Mouse (Mus musculus) CH12.LX (cell line): ENCODE data around the gene Lrrn4cl. TPM values are rescaled to one million over a fixed set of nuclear protein-coding genes. Genes with fewer than 3 reads are reported as not detected.
A peak's percentile ranks its signal among the peaks of the same experiment; 100 is the strongest.

Experiments used
- DNase-seq: peaks from one replicate; pipeline ENCODE4 v3.0.0-alpha.2; 2013; ENCODE audit errors: extremely low read depth
- H3K27ac ChIP-seq: 2 replicates; pipeline ENCODE4 v1.5.1; 2012; ENCODE audit warnings: low read depth, mild to moderate bottlenecking, control low read depth, moderate library complexity; ENCODE audit not compliant: insufficient read depth
- H3K27me3 ChIP-seq: replicated peaks from 2 replicates; pipeline ENCODE3; 2012; ENCODE audit warnings: inconsistent platforms
- H3K36me3 ChIP-seq, 2 experiments: replicated peaks in 1 of 2; 2 replicates each; pipeline versions ENCODE3 to v1.6.1; 2012; ENCODE audit warnings: inconsistent platforms in 1 of 2, low read length in 1 of 2, mild to moderate bottlenecking in 1 of 2, mixed read lengths in 1 of 2, moderate library complexity in 1 of 2; ENCODE audit not compliant: control insufficient read depth in 1 of 2, insufficient read depth in 1 of 2
- H3K4me1 ChIP-seq, 2 experiments: 2 replicates each; pipeline ENCODE4 v1.6.1; 2012; ENCODE audit warnings: inconsistent platforms in 1 of 2, moderate library complexity in 1 of 2; ENCODE audit not compliant: insufficient read depth in 2 of 2, control insufficient read depth in 1 of 2
- H3K4me2 ChIP-seq: 2 replicates; pipeline ENCODE4 v1.6.1; 2012; ENCODE audit warnings: low read depth, mild to moderate bottlenecking, control low read depth; ENCODE audit not compliant: poor library complexity, insufficient read depth, severe bottlenecking
- H3K4me3 ChIP-seq, 3 experiments: fragments of 150-350 bp in 1 of 3; sonication (generic) in 1 of 3; replicated peaks in 1 of 3; 2 replicates each; pipeline versions ENCODE3 to v1.5.1; 2011 to 2012; ENCODE audit warnings: low read depth in 2 of 3, low read length in 2 of 3, mild to moderate bottlenecking in 2 of 3, moderate library complexity in 2 of 3, control low read depth in 1 of 3, improper control_type of control experiment in 1 of 3, inconsistent platforms in 1 of 3, mixed read lengths in 1 of 3; ENCODE audit not compliant: poor library complexity in 1 of 3
- H3K79me2 ChIP-seq: replicated peaks from 2 replicates; pipeline ENCODE4 v1.6.1; 2012; ENCODE audit warnings: mild to moderate bottlenecking, moderate library complexity; ENCODE audit not compliant: control insufficient read depth, poor library complexity, insufficient read depth, severe bottlenecking; ENCODE audit errors: extremely low read depth
- H3K9ac ChIP-seq: 2 replicates; pipeline ENCODE4 v1.6.1; 2012; ENCODE audit warnings: low read depth, mild to moderate bottlenecking, control low read depth, moderate library complexity; ENCODE audit not compliant: insufficient read depth
- H3K9me3 ChIP-seq: replicated peaks from 2 replicates; pipeline ENCODE3; 2012; ENCODE audit warnings: low read length, inconsistent platforms, mixed read lengths
- BHLHE40 ChIP-seq: IDR thresholded peaks from 2 replicates; pipeline ENCODE4 v1.6.1; 2011; ENCODE audit warnings: mild to moderate bottlenecking, low read depth, low read length, improper control_type of control experiment
- CHD1 ChIP-seq: IDR thresholded peaks from 2 replicates; pipeline ENCODE4 v1.6.1; 2012; ENCODE audit warnings: low read depth, low read length, improper control_type of control experiment, inconsistent platforms
- CTCF ChIP-seq, 2 experiments: IDR thresholded peaks in 1 of 2; conservative IDR thresholded peaks in 1 of 2; 2 replicates each; pipeline ENCODE4 v1.5.1; 2011 to 2012; ENCODE audit warnings: low read depth in 2 of 2, low read length in 2 of 2, improper control_type of control experiment in 1 of 2, inconsistent platforms in 1 of 2, mild to moderate bottlenecking in 1 of 2, moderate library complexity in 1 of 2
- ELF1 ChIP-seq: IDR thresholded peaks from 2 replicates; pipeline ENCODE4 v1.6.1; 2014; ENCODE audit warnings: low read depth, mild to moderate bottlenecking, inconsistent platforms, low read length, improper control_type of control experiment
- ETS1 ChIP-seq: conservative IDR thresholded peaks from 2 replicates; pipeline ENCODE4 v1.6.1; 2012; ENCODE audit warnings: low read depth, mild to moderate bottlenecking, inconsistent platforms, low read length, improper control_type of control experiment, moderate library complexity
- MAX ChIP-seq: IDR thresholded peaks from 2 replicates; pipeline ENCODE4 v1.6.1; 2011; ENCODE audit warnings: low read length, improper control_type of control experiment
- MEF2A ChIP-seq: IDR thresholded peaks from 2 replicates; pipeline ENCODE4 v1.6.1; 2014; ENCODE audit warnings: low read depth, mild to moderate bottlenecking, inconsistent platforms, low read length, improper control_type of control experiment, borderline replicate concordance
- MXI1 ChIP-seq: IDR thresholded peaks from 2 replicates; pipeline ENCODE4 v1.6.1; 2011; ENCODE audit warnings: mild to moderate bottlenecking, low read depth, low read length, improper control_type of control experiment
- MYC ChIP-seq: IDR thresholded peaks from 2 replicates; pipeline ENCODE4 v1.6.1; 2011; ENCODE audit warnings: low read depth, mild to moderate bottlenecking, improper control_type of control experiment, low read length
- PAX5 ChIP-seq: IDR thresholded peaks from 2 replicates; pipeline ENCODE4 v1.6.1; 2012; ENCODE audit warnings: low read length, inconsistent platforms, mixed read lengths
- POLR2A ChIP-seq: IDR thresholded peaks from 2 replicates; pipeline ENCODE4 v1.6.1; 2011; ENCODE audit warnings: low read depth, mild to moderate bottlenecking, improper control_type of control experiment, low read length
- POLR2AphosphoS2 ChIP-seq: IDR thresholded peaks from 2 replicates; pipeline ENCODE4 v1.6.1; 2011; ENCODE audit warnings: low read depth, low read length, improper control_type of control experiment
- RAD21 ChIP-seq: IDR thresholded peaks from 2 replicates; pipeline ENCODE4 v1.6.1; 2011; ENCODE audit warnings: low read depth, mild to moderate bottlenecking, low read length, improper control_type of control experiment, moderate library complexity
- RCOR1 ChIP-seq: conservative IDR thresholded peaks from 2 replicates; pipeline ENCODE4 v1.6.1; 2012; ENCODE audit warnings: low read depth, mild to moderate bottlenecking, inconsistent platforms, low read length, improper control_type of control experiment
- SMC3 ChIP-seq: IDR thresholded peaks from 2 replicates; pipeline ENCODE4 v1.6.1; 2011; ENCODE audit warnings: low read depth, low read length, improper control_type of control experiment
- UBTF ChIP-seq: IDR thresholded peaks from 2 replicates; pipeline ENCODE4 v1.6.1; 2012; ENCODE audit warnings: low read depth, mild to moderate bottlenecking, inconsistent platforms, low read length, improper control_type of control experiment, moderate library complexity
- USF2 ChIP-seq: conservative IDR thresholded peaks from 2 replicates; pipeline ENCODE4 v1.6.1; 2011; ENCODE audit warnings: low read depth, low read length, improper control_type of control experiment
- ZC3H11A ChIP-seq: IDR thresholded peaks from 2 replicates; pipeline ENCODE4 v1.6.1; 2012; ENCODE audit warnings: low read depth, mild to moderate bottlenecking, inconsistent platforms, low read length, improper control_type of control experiment
- ZMIZ1 ChIP-seq: IDR thresholded peaks from 2 replicates; pipeline ENCODE4 v1.6.1; 2012; ENCODE audit warnings: low read depth, mild to moderate bottlenecking, inconsistent platforms, low read length, improper control_type of control experiment
- dilution Hi-C: fragments of 300-500 bp; cut with MboI; formaldehyde crosslinking; loops from 2 replicates; pipeline ENCODE4 v1.14.3; 2020; ENCODE audit warnings: low sequenced_read_pairs; ENCODE audit not compliant: extremely low pct_unique_long_range_greater_than_20kb, extremely low pct_ligation_motif_present
- in situ Hi-C: fragments of 300-500 bp; cut with MboI; formaldehyde crosslinking; loops from 3 replicates; pipeline ENCODE4 v1.14.3; 2019; ENCODE audit warnings: low sequenced_read_pairs, low pct_ligation_motif_present, low pct_unique_long_range_greater_than_20kb, mixed read lengths
- polyA plus RNA-seq: library from polyadenylated mRNA; unstranded; fragments of >175 nt; gene quantifications from 2 replicates; pipeline ENCODE4 v1.2.1, GENCODE M21; 2012; ENCODE audit warnings: low read depth; ENCODE audit not compliant: insufficient read length
- total RNA-seq, 2 experiments: library from RNA; depleted of rRNA; stranded (reverse); fragments of 300-350 nt in 1 of 2; fragments of >200 nt in 1 of 2; gene quantifications; 2 replicates each; pipeline ENCODE4 v1.2.3; 2012 to 2014

The Lrrn4cl gene
- total and polyA plus RNA-seq, 3 experiments = 0.17 to 0.41 (median 0.31) TPM

DNA sequence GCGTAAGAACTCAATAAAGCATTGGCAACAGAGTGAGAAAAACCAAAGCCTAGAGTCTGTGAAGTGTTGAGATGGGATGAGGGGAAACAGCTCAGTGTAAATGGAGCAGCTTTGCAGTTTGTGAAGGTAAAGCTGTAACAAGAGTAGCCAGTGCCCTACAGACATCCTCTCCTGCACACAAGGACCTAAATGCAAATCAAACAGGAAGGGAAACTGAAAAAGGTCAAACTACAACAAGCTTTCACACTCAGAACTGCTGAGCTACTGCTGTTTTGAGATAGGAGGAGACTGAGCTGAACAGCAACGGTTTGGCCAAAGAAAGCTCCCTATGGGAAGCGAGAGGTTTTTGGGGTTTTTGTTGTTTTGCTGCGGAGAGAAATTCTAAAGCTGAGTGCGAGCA, 43.8 kb upstream of the Lrrn4cl start (continued):
- TF ChIP-seq USF2 (no peak), CTCF (conservative IDR thresholded peaks at IDR 0.05 in 1 of 2, IDR thresholded peaks at IDR 0.05 in 1 of 2; ENCODE audit: low read depth in 2 of 2, low read length in 2 of 2) (no peak), POLR2A (peak; percentile 47; the same call in 1 of the 2 replicates), MXI1 (0 out of 2 replicates have a peak, but pooled peaks have one; percentile 14), ELF1 (peak; percentile 50; the same call in 1 of the 2 replicates), ZC3H11A (no peak), CHD1 (0 out of 2 replicates have a peak, but pooled peaks have one; percentile 44), ZMIZ1 (0 out of 2 replicates have a peak, but pooled peaks have one; percentile 52), POLR2AphosphoS2 (peak; percentile 46; the same call in 1 of the 2 replicates), MAX (peak; percentile 21; the same call in 1 of the 2 replicates), RAD21 (no peak), MYC (peak; percentile 29; the same call in 1 of the 2 replicates)

DNA sequence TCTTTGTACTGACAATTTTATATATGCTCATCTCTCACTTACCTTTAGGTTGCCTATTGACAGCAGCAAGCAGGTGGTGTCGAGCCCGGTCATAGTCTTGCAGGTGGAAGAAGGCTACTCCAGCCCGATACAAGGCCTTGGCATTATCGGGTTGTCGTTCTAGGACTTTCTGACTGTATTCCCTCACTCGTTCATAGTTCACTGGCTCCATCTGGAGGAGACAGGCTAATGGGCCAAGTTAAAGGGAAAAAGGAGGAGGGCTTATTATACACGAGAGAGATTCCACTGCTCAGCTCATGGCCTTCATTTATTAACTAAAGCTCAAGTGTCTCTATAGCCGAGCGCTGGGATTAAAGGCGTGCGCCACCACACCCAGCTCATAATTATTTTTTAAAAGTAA, 34.8 kb upstream of the Lrrn4cl start:
- H3K4me2 ChIP-seq = no peak overlapping the region; the same call in 1 of the 2 replicates
- TF ChIP-seq RAD21 = peak; percentile 44
- TF ChIP-seq RCOR1 = no peak
- TF ChIP-seq MEF2A = no peak
- peak in 1 of 2 experiments; percentile 47; a peak in 2 of 4 replicates for TF ChIP-seq CTCF (conservative IDR thresholded peaks at IDR 0.05 in 1 of 2, IDR thresholded peaks at IDR 0.05 in 1 of 2; ENCODE audit: low read depth in 2 of 2, low read length in 2 of 2)
- peak; percentile 27; the same call in 1 of the 2 replicates for TF ChIP-seq SMC3
- no peak for TF ChIP-seq BHLHE40
- TF ChIP-seq MXI1 = no peak
- no peak for TF ChIP-seq UBTF
- no peak for TF ChIP-seq PAX5
- no peak for TF ChIP-seq ZC3H11A
- TF ChIP-seq ETS1 = no peak
- TF ChIP-seq, all 38 proteins: peak for 3
- Histone ChIP-seq H3K9ac (no peak overlapping the region), H3K79me2 (peaks cover 48% of the 10 kb centered on the region), H3K4me3 (no peak overlapping the region), H3K27me3 (no peaks in the 10 kb centered on the region), H3K36me3 (peaks cover 38 to 57% of the 10 kb centered on the region in 2 experiments), H3K27ac (no peak overlapping the region), H3K9me3 (no peaks in the 10 kb centered on the region), H3K4me1 (peaks cover 10 to 34% of the 10 kb centered on the region in 2 experiments)
- in situ Hi-C loops (no loop called here), dilution Hi-C loops (no loop called here)
- DNase-seq = no peak
